Mouse (Mus musculus) cerebellum, postnatal 4 days (tissue): Measurements from ENCODE around the gene Fam213b.

Source experiments
- DNase-seq, 2 experiments: peaks; one replicate each; pipeline ENCODE4 v3.0.0; 2022; ENCODE audit warnings: low spot score in 2 of 2, mixed read lengths in 1 of 2

Fam213b gene

GRCm38 (mm10) chr4:154852696-154853095, 46.2 kb downstream of the Fam213b start:
- no peak for DNase-seq
